Mouse (Mus musculus) kidney, adult 2 months (tissue): ENCODE measurements around the gene Mrpl51. TPM values are rescaled to one million over a fixed set of nuclear protein-coding genes. Genes with fewer than 3 reads are reported as not detected.
A peak's percentile ranks its signal among the peaks of the same experiment; 100 is the strongest.

Experiments
- DNase-seq: peaks from one replicate; pipeline ENCODE4 v3.0.0; 2021
- H3K27ac ChIP-seq: fragments of 200-500 bp; 2 replicates; pipeline ENCODE4 v1.5.1; 2012; ENCODE audit warnings: low read depth, low read length, control low read depth, inconsistent platforms; ENCODE audit not compliant: insufficient read depth
- H3K27me3 ChIP-seq: fragments of 200-500 bp; replicated peaks from 2 replicates; pipeline ENCODE4 v1.6.1; 2012; ENCODE audit warnings: mild to moderate bottlenecking, moderate library complexity, low read length, inconsistent platforms; ENCODE audit not compliant: control insufficient read depth, insufficient read depth
- H3K36me3 ChIP-seq: fragments of 200-500 bp; 2 replicates; pipeline ENCODE4 v1.6.1; 2012; ENCODE audit warnings: mild to moderate bottlenecking, moderate library complexity, low read length, inconsistent platforms; ENCODE audit not compliant: control insufficient read depth, insufficient read depth
- H3K4me1 ChIP-seq: fragments of 200-500 bp; 2 replicates; pipeline ENCODE4 v1.6.1; 2011; ENCODE audit warnings: low read length; ENCODE audit not compliant: control insufficient read depth, insufficient read depth
- H3K4me3 ChIP-seq: fragments of 200-500 bp; 2 replicates; pipeline ENCODE4 v1.5.1; 2011; ENCODE audit warnings: mild to moderate bottlenecking, low read depth, low read length, control low read depth; ENCODE audit not compliant: insufficient read depth
- CTCF ChIP-seq: fragments of 200-500 bp; conservative IDR thresholded peaks from 2 replicates; pipeline ENCODE4 v1.5.1; 2011; ENCODE audit warnings: low read depth, mild to moderate bottlenecking, control low read depth, low read length, moderate library complexity, mixed read lengths; ENCODE audit not compliant: insufficient read depth, insufficient read length
- POLR2A ChIP-seq: fragments of 200-500 bp; IDR thresholded peaks from one replicate; pipeline ENCODE4 v1.6.1; 2011; ENCODE audit warnings: low read depth, low read length, control low read depth
- WGBS: fragments of 180-500 bp; shearing (Covaris S2); methylation state at CpG from one replicate; pipeline ENCODE4 v1.1.7; 2018; 5-methylcytosine and 5-hydroxymethylcytosine counted together
- polyA plus RNA-seq: library from polyadenylated mRNA; depleted of rRNA; stranded (reverse); fragments of >200 nt; gene quantifications from 2 replicates; pipeline ENCODE4 v1.2.3, GENCODE M21; 2012

The Mrpl51 gene
- polyA plus RNA-seq, 1 experiment: 110 TPM

- WGBS: 94% methylated on average over 7 of the region's 7 CpGs
- no peak for DNase-seq
- Histone ChIP-seq H3K27ac (no peak overlapping the region), H3K4me3 (no peak overlapping the region), H3K4me1 (no peaks in the 10 kb centered on the region), H3K27me3 (no peaks in the 10 kb centered on the region), H3K36me3 (no peaks in the 10 kb centered on the region)
- no peak for TF ChIP-seq CTCF
- no peak for TF ChIP-seq POLR2A
Measured at GRCm38 (mm10) chr6:125173256-125173655, 18.3 kb upstream of the Mrpl51 start.

GRCm38 (mm10) chr6:125175469-125175868 lies 16.1 kb upstream of the Mrpl51 start:
- DNase-seq: no peak
- no peaks in the 10 kb centered on the region for H3K27me3 ChIP-seq
- H3K36me3 ChIP-seq: no peaks in the 10 kb centered on the region
- H3K4me1 ChIP-seq: no peaks in the 10 kb centered on the region
- H3K4me3 ChIP-seq: no peak overlapping the region
- H3K27ac ChIP-seq: no peak overlapping the region
- 84% methylated on average over 5 of the region's 5 CpGs for WGBS
- TF ChIP-seq CTCF (no peak), POLR2A (no peak)

GRCm38 (mm10) chr6:125179601-125180000 lies 12.0 kb upstream of the Mrpl51 start:
- TF ChIP-seq POLR2A (no peak), CTCF (no peak)
- Histone ChIP-seq H3K4me1 (no peaks in the 10 kb centered on the region), H3K27me3 (no peaks in the 10 kb centered on the region), H3K27ac (no peak overlapping the region), H3K4me3 (no peak overlapping the region), H3K36me3 (no peaks in the 10 kb centered on the region)
- DNase-seq: no peak
- 89% methylated on average over 7 of the region's 7 CpGs for WGBS

- H3K4me3 ChIP-seq: no peak overlapping the region
- H3K36me3 ChIP-seq: no peaks in the 10 kb centered on the region
- H3K27me3 ChIP-seq: no peaks in the 10 kb centered on the region
- TF ChIP-seq CTCF: no peak
- TF ChIP-seq POLR2A: no peak
- H3K27ac ChIP-seq: no peak overlapping the region
- WGBS: 74% methylated on average over 5 of the region's 5 CpGs
- DNase-seq: no peak
- no peaks in the 10 kb centered on the region for H3K4me1 ChIP-seq
Measured at GRCm38 (mm10) chr6:125182133-125182532, 9.5 kb upstream of the Mrpl51 start.

- 86% methylated on average over 10 of the region's 10 CpGs for WGBS
- no peak overlapping the region for H3K27ac ChIP-seq
- no peak overlapping the region for H3K4me3 ChIP-seq
- no peaks in the 10 kb centered on the region for H3K36me3 ChIP-seq
- H3K27me3 ChIP-seq: no peaks in the 10 kb centered on the region
- TF ChIP-seq CTCF (no peak), POLR2A (no peak)
- no peak for DNase-seq
- no peaks in the 10 kb centered on the region; the same call in 1 of the 2 replicates for H3K4me1 ChIP-seq
Measured at GRCm38 (mm10) chr6:125186203-125186602, 5.4 kb upstream of the Mrpl51 start.

- no peaks in the 10 kb centered on the region for H3K27me3 ChIP-seq
- H3K27ac ChIP-seq: no peak overlapping the region; the same call in 1 of the 2 replicates
- DNase-seq: no peak
- TF ChIP-seq POLR2A (no peak), CTCF (no peak)
- H3K36me3 ChIP-seq: peaks cover 3% of the 10 kb centered on the region; the same call in 1 of the 2 replicates
- H3K4me1 ChIP-seq: peaks cover 3% of the 10 kb centered on the region; the same call in 1 of the 2 replicates
- no peak overlapping the region; the same call in 1 of the 2 replicates for H3K4me3 ChIP-seq
Measured at GRCm38 (mm10) chr6:125190816-125191215, 785 bp upstream of the Mrpl51 start.

- Histone ChIP-seq H3K4me3 (peak overlapping the region; percentile 87), H3K36me3 (peaks cover 3% of the 10 kb centered on the region; the same call in 1 of the 2 replicates), H3K4me1 (peaks cover 3% of the 10 kb centered on the region; the same call in 1 of the 2 replicates), H3K27ac (peak overlapping the region; percentile 98), H3K27me3 (no peaks in the 10 kb centered on the region)
- TF ChIP-seq CTCF: no peak
- TF ChIP-seq POLR2A: peak; percentile 66
- DNase-seq: peak; percentile 96
- WGBS: under 1% methylated on average over 34 of the region's 34 CpGs
Measured at GRCm38 (mm10) chr6:125192016-125192714, 564 bp downstream of the Mrpl51 start.
